ENCODE assay signal across 9 mouse cellular contexts in genomic region chr19:14889794-14890193, GRCm38 (mm10).
DNase-seq lines count a peak whose midpoint lies in the region; ATAC-seq and TF ChIP-seq lines count a peak whose summit lies in the region.
"Had no signal": no experiment of that assay in that cellular context is flagged by ENCODE, and none has a peak within 500 bp of the region (broad histone marks: within the 10 kb centered on the region; RNA-seq: fewer than 3 reads in every experiment).

No protein-coding gene starts in this region.

- no peak for DNase-seq in intestine, embryonic 14.5 days (ENCODE audit: low spot score)
- no peak for DNase-seq in hindbrain, embryonic 14.5 days (ENCODE audit: low spot score)
- no peak for DNase-seq in left cerebral cortex, postnatal 25 days (ENCODE audit: low spot score in 2 of 2)
- DNase-seq in left cerebral cortex, adult 2 months (ENCODE audit: extremely low spot score in 1 of 2, low spot score in 2 of 2), result no peak
- no peak for DNase-seq in kidney, postnatal 25 days

- peaks cover 16% of the 10 kb centered on the region for H3K4me1 ChIP-seq in intestine, embryonic 14.5 days (replicated peaks; ENCODE audit: control insufficient read depth, insufficient read depth, low read length)
- H3K4me1 ChIP-seq in intestine, embryonic 16.5 days (ENCODE audit: control insufficient read depth, insufficient read depth, low read length), result 0 out of 2 replicates have a peak, but pooled peaks cover 4% of the 10 kb centered on the region
- H3K4me1 ChIP-seq in embryonic facial prominence, embryonic 12.5 days, result peaks cover 23% of the 10 kb centered on the region; the same call in 1 of the 2 replicates
- peaks cover 34% of the 10 kb centered on the region for H3K4me1 ChIP-seq in hindbrain, embryonic 14.5 days (replicated peaks; ENCODE audit: control insufficient read depth, insufficient read depth, low read length)
- peaks cover 25% of the 10 kb centered on the region for H3K4me1 ChIP-seq in midbrain, embryonic 16.5 days (ENCODE audit: control insufficient read depth, insufficient read depth, low read length)
- H3K4me1 ChIP-seq: liver, embryonic 12.5 days had no signal

- H3K27me3 ChIP-seq in intestine, embryonic 14.5 days (replicated peaks; ENCODE audit: control insufficient read depth, insufficient read depth, low read length), result peaks cover 6% of the 10 kb centered on the region; the same call in 1 of the 2 replicates
- H3K27me3 ChIP-seq in intestine, embryonic 16.5 days (replicated peaks; ENCODE audit: control insufficient read depth, insufficient read depth, low read length), result peaks cover 8% of the 10 kb centered on the region; the same call in 1 of the 2 replicates
- H3K27me3 ChIP-seq in embryonic facial prominence, embryonic 12.5 days, result peaks cover 13% of the 10 kb centered on the region
- H3K27me3 ChIP-seq in hindbrain, embryonic 14.5 days (ENCODE audit: control insufficient read depth, insufficient read depth, low read length), result 0 out of 2 replicates have a peak, but pooled peaks cover 3% of the 10 kb centered on the region
- 0 out of 2 replicates have a peak, but pooled peaks cover 2% of the 10 kb centered on the region for H3K27me3 ChIP-seq in midbrain, embryonic 16.5 days (ENCODE audit: control insufficient read depth, insufficient read depth, low read depth, low read length)

- 74% methylated on average over 3 of the region's 3 CpGs for WGBS in intestine, embryonic 14.5 days
- 71% methylated on average over 3 of the region's 3 CpGs for WGBS in intestine, embryonic 16.5 days
- WGBS in embryonic facial prominence, embryonic 12.5 days, result 47% methylated on average over 3 of the region's 3 CpGs
- WGBS in hindbrain, embryonic 14.5 days, result 19% methylated on average over 3 of the region's 3 CpGs
- 24% methylated on average over 3 of the region's 3 CpGs for WGBS in midbrain, embryonic 16.5 days

- H3K27ac ChIP-seq in intestine, embryonic 14.5 days (ENCODE audit: low read depth), result no peak overlapping the region
- no peak overlapping the region for H3K27ac ChIP-seq in intestine, embryonic 16.5 days (ENCODE audit: low read length)
- no peak overlapping the region for H3K27ac ChIP-seq in embryonic facial prominence, embryonic 12.5 days
- H3K27ac ChIP-seq in hindbrain, embryonic 14.5 days, result peak overlapping the region; percentile 77
- H3K27ac ChIP-seq in midbrain, embryonic 16.5 days (ENCODE audit: low read length), result peak overlapping the region; percentile 65
- no peak overlapping the region for H3K27ac ChIP-seq in left cerebral cortex, adult 2 months
- H3K27ac ChIP-seq: liver, embryonic 12.5 days had no signal

- H3K36me3 ChIP-seq in intestine, embryonic 14.5 days (ENCODE audit: control insufficient read depth, insufficient read depth, low read length), result no peaks in the 10 kb centered on the region
- H3K36me3 ChIP-seq in intestine, embryonic 16.5 days (ENCODE audit: control insufficient read depth, insufficient read depth, low read length), result no peaks in the 10 kb centered on the region
- no peaks in the 10 kb centered on the region for H3K36me3 ChIP-seq in embryonic facial prominence, embryonic 12.5 days
- H3K36me3 ChIP-seq in hindbrain, embryonic 14.5 days (replicated peaks; ENCODE audit: control insufficient read depth, insufficient read depth), result no peaks in the 10 kb centered on the region
- H3K36me3 ChIP-seq in midbrain, embryonic 16.5 days (ENCODE audit: control insufficient read depth, insufficient read depth, low read length), result no peaks in the 10 kb centered on the region
- H3K36me3 ChIP-seq: liver, embryonic 12.5 days had no signal

- TF ChIP-seq CTCF in left cerebral cortex, adult 2 months (IDR thresholded peaks at IDR 0.05), result no peak

- H3K4me2 ChIP-seq in intestine, embryonic 14.5 days (ENCODE audit: low read length), result no peak overlapping the region; the same call in 1 of the 2 replicates
- no peak overlapping the region for H3K4me2 ChIP-seq in intestine, embryonic 16.5 days (ENCODE audit: low read depth, low read length)
- H3K4me2 ChIP-seq in embryonic facial prominence, embryonic 12.5 days (replicated peaks), result peak overlapping the region; percentile 43; the same call in 1 of the 2 replicates
- H3K4me2 ChIP-seq in hindbrain, embryonic 14.5 days (replicated peaks), result peak overlapping the region; percentile 48
- peak overlapping the region; percentile 56 for H3K4me2 ChIP-seq in midbrain, embryonic 16.5 days (ENCODE audit: low read length)
- H3K4me2 ChIP-seq: liver, embryonic 12.5 days had no signal

- no peak overlapping the region for H3K9ac ChIP-seq in intestine, embryonic 14.5 days (ENCODE audit: low read length)
- H3K9ac ChIP-seq in intestine, embryonic 16.5 days (ENCODE audit: low read depth, low read length), result no peak overlapping the region
- H3K9ac ChIP-seq in embryonic facial prominence, embryonic 12.5 days, result no peak overlapping the region
- H3K9ac ChIP-seq in hindbrain, embryonic 14.5 days, result no peak overlapping the region
- H3K9ac ChIP-seq in midbrain, embryonic 16.5 days (ENCODE audit: low read depth, low read length), result no peak overlapping the region
- H3K9ac ChIP-seq: liver, embryonic 12.5 days had no signal

- intact Hi-C loops in left cerebral cortex, postnatal 25 days (cut with DNase I), result loop anchor here (2.0 kb wide), 1 partner anchor 291 kb away; the partner anchor contains the start of gene Tle4
- intact Hi-C loops in left cerebral cortex, adult 2 months (cut with DNase I), result loop anchor here (5.0 kb wide), 1 partner anchor 292 kb away; the partner anchor contains the start of gene Tle4

- 0 out of 2 replicates have a peak, but pooled peaks have one; percentile 15 for ATAC-seq in intestine, embryonic 14.5 days (replicated peaks; ENCODE audit: low FRiP score, low TSS enrichment, low read depth)
- ATAC-seq in intestine, embryonic 16.5 days, result no peak
- ATAC-seq in embryonic facial prominence, embryonic 12.5 days (ENCODE audit: insufficient number of reproducible peaks, insufficient read depth, low FRiP score, low TSS enrichment), result peak; percentile 18; the same call in 1 of the 2 replicates
- ATAC-seq in hindbrain, embryonic 14.5 days (ENCODE audit: low FRiP score), result peak; percentile 9; the same call in 1 of the 2 replicates
- ATAC-seq in midbrain, embryonic 16.5 days, result peak; percentile 26; the same call in 1 of the 2 replicates
- ATAC-seq: liver, embryonic 12.5 days had no signal

- H3K4me3 ChIP-seq in intestine, embryonic 14.5 days (ENCODE audit: low read depth, low read length), result no peak overlapping the region
- H3K4me3 ChIP-seq in intestine, embryonic 16.5 days (ENCODE audit: low read length), result no peak overlapping the region
- H3K4me3 ChIP-seq in embryonic facial prominence, embryonic 12.5 days, result no peak overlapping the region
- H3K4me3 ChIP-seq in hindbrain, embryonic 14.5 days (replicated peaks; ENCODE audit: low read length), result no peak overlapping the region
- no peak overlapping the region for H3K4me3 ChIP-seq in midbrain, embryonic 16.5 days (ENCODE audit: low read depth, low read length)
- no peak overlapping the region for H3K4me3 ChIP-seq in left cerebral cortex, adult 2 months
- H3K4me3 ChIP-seq: liver, embryonic 12.5 days had no signal

- H3K9me3 ChIP-seq in intestine, embryonic 14.5 days (ENCODE audit: control insufficient read depth, low read length), result no peaks in the 10 kb centered on the region
- H3K9me3 ChIP-seq in intestine, embryonic 16.5 days (ENCODE audit: control insufficient read depth, low read length), result no peaks in the 10 kb centered on the region
- H3K9me3 ChIP-seq in embryonic facial prominence, embryonic 12.5 days, result no peaks in the 10 kb centered on the region
- H3K9me3 ChIP-seq in hindbrain, embryonic 14.5 days (ENCODE audit: control insufficient read depth, low read length), result no peaks in the 10 kb centered on the region
- no peaks in the 10 kb centered on the region for H3K9me3 ChIP-seq in midbrain, embryonic 16.5 days (replicated peaks; ENCODE audit: control insufficient read depth, low read length, poor library complexity, severe bottlenecking)
- H3K9me3 ChIP-seq: liver, embryonic 12.5 days had no signal

Comparison
In these comparisons a context has a peak if more than half of its experiments do, and no peak if none do; other contexts are left out.
1. H3K27ac ChIP-seq: peak in hindbrain, embryonic 14.5 days (single experiment) and midbrain, embryonic 16.5 days (single experiment); none in intestine, embryonic 14.5 days (single experiment), intestine, embryonic 16.5 days (single experiment), embryonic facial prominence, embryonic 12.5 days (single experiment) and left cerebral cortex, adult 2 months (single experiment).
2. H3K4me2 ChIP-seq: peak in embryonic facial prominence, embryonic 12.5 days (single experiment), hindbrain, embryonic 14.5 days (single experiment) and midbrain, embryonic 16.5 days (single experiment); none in intestine, embryonic 14.5 days (single experiment) and intestine, embryonic 16.5 days (single experiment).